Mouse (Mus musculus) WW6 (cell line): ENCODE results near the gene March10.

ENCODE experiments used
- DNase-seq: peaks from one replicate; pipeline ENCODE4 v3.0.0-alpha.2; 2013; ENCODE audit warnings: low read depth, low spot score

Gene March10

DNA sequence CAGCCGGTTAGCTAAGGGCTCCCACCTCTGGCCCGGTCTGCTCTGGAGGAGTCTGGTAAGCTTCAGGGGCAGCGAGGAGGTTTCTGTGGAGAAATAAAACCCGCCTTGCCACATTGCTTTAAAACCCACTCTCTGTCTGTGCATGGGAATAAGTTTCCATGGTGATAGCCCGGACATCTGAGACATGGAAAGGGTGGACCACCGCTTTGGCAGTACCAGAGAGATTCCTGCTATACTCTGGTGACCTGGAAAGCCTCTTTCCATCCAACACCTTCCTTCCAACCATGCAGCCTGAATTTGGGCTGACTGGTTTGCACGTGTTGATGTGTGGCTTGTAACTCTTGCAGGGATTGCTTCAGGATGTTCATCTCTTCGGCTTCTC is 142.9 kb downstream of the March10 start:
- DNase-seq = no peak

GRCm38 (mm10) chr11:105312972-105313632 is 143.4 kb downstream of the March10 start:
- DNase-seq = no peak

- no peak for DNase-seq
These were observed 144.1 kb downstream of the March10 start for GRCm38 (mm10) chr11:105312311-105312942.

DNA sequence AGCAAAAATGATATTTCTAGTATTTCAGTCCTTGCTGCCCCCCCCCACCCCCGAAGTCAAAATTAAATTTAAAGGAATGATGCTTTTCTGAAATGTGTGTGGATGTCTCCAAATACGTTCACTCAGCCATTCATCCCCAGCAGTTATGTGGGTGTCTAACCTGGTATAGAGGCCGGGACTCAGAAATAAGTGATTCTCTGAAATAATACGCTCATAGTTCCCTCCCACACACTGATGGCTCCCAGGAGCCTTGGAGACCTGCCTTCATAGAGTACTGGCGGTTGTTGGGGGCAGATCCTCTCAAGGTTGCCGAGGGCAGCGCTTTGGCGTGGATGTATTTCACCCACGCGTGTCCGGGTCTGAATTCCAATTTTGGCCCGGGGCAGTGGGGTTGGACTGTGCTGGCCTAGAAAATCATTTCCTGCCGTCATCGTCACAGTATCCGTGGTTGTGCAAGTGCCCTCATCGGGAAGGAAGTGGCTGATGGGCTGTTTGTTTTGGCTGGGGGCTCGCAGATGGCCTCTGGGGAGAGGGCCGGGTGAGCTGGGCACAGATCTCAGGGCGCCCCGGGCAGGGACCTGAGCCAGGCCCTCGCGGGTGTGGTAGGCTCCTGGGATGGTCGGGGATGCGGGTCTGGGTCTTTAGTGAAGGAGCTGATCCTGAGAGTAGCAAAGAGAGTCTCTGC is 145.1 kb downstream of the March10 start:
- DNase-seq = no peak
